Mouse (Mus musculus) right cerebral cortex, postnatal 14 days (tissue): ENCODE measurements around the gene Dmc1.

Experiments used
- DNase-seq: peaks from one replicate; pipeline ENCODE4 v3.0.0; 2022

Gene Dmc1

DNA sequence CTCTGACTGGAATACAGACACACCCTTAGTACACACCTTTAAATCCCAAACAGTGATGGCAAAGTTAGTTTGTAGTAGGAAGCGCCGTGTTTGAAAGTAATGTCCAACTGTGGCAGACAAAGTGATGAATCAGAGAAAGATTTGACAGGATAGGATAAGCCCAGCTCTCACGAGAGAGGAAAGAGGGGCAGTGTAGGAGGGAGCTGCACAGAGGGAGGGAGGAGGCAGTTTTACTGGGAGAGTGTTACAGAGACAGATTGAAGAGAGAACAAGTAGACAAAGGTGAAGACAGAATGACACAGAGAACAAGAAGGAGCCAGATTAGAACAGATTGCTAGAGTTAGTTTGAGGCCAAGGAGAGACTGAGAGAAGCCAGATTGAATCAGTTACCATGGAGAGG is 45.3 kb downstream of the Dmc1 start:
- DNase-seq: no peak

DNA sequence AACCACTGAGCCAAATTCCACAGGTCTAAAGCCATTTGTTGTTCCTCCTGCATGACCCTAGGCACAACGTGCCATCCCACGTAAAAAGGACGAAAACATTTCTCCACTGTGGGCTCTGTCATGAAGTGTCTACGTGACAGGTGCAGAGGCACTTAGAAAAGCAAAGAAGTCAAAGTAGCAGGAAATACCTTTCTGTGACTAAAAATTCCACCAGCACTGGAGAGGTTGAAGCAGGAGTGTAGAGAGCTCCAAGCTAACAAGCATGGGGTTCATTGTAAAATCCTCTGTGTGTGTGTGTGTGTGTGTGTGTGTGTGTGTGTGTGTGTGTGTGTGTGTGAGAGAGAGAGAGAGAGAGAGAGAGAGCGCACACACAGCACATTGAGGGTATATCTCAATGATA is 52.3 kb downstream of the Dmc1 start:
- no peak for DNase-seq

DNA sequence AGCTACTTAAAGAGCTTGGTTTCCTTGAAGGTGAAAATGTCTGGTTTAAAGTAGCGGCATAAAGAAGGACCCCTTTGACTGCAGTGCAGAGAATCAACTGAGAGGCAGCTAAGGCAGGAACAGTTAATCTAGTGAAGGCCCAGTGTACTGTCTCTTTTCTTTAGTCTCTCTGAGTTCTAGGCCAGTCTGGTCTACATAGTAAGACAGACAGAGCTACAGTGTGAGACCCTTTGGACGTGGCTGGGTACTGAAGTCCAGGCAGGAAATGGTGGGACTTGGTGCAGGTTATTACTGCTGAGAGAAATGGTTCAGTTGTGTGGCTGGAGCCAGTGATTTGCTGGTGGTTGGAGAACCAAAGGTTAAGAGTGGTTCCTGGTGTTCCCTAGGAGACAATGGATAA is 56.7 kb downstream of the Dmc1 start:
- DNase-seq: no peak

DNA sequence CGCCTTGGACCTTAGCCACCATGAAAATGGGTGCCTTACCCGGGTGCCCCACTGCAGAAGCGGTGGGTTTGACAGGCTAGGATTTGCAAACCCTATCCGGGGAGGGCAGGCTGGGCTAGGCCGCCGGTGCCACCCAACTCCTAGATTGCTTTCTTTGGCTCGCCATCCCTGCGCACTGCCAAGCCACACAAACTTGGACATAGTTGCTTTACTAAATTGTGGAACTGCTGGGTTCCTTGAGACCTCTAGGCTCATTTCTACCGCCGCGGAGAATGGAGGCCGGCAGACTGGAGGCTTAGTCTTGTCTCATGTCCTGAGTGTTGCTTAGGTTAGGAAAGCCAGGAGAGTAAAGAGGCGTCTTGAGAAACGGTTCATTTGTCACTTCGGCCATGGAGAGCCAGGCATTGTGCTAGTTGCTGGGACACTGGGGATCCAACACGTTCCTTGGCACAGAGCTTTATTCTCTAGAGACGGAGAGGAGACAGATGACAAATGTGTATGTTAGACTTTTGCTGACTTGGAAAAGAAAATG is 57.6 kb downstream of the Dmc1 start:
- DNase-seq: peak; percentile 35

DNA sequence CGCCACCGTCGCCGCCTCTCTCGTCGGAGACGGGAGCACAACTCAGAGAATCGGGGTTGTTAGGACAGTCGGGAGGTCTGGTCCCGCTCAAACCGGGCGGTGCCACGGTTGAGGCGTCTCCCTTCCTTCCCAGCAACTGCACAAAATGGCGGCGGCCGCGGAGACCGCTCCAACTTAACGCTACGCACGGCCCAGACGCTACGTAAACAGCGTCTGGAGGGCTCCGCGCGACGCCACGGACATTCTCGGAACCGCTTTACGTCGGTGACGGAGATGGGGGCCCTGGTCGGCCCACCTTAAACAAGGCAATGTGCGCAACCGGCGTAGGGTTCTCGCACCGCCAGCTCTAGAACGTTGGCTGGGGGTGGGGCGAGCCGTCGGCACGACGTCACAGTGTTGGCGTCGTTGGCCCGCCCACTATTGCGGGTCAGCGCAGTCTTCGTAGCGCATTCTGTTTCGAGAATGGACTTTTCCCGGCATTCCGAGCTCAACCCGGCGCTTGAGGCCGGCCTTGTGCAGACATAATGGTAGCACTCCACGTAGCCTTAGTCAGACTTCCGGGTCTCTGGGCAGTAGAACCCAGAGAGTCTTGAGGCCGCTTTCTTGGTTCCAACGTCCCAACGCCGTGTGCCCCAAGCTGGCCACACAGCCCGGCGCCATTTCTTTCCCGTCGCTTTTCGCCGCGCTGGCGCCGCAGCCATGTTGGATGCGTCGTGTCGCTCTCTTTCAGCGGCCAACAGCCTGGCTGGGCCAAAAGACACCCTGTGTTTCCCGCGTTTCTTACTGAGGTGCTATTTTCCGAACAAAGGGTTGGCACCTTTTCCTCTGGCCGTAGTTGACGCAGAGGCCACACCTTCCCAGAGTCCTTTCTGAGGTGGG is 58.3 kb downstream of the Dmc1 start, which contains the start of gene Ddx17:
Ddx17 (minus strand) TSS at position 332 of the 879 bp plus-strand sequence.
- peak; percentile 99 for DNase-seq

DNA sequence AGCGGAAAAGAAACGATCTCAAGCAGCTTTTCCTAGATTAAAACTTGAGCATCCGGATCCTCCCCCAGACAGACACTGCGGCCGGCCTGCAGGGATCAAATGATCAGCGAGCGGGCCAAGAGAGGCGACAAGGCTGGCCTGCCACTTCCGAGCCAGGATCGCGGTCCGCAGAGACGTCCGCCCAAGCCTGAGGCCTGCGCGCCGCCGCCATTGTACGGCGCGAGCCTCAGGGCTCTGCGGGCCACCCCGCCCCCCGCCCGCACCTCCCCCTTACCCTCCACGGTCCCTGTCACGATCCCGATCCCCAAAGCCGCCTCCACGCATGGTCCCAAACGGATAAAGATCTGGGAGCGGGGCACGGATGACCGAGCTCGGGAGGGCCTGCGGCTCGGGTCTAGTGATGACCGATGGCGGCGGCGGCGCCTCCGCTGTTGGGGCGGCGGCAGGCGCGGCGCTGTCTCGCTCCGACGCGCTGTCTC is 58.9 kb downstream of the Dmc1 start:
- peak; percentile 51 for DNase-seq

DNA sequence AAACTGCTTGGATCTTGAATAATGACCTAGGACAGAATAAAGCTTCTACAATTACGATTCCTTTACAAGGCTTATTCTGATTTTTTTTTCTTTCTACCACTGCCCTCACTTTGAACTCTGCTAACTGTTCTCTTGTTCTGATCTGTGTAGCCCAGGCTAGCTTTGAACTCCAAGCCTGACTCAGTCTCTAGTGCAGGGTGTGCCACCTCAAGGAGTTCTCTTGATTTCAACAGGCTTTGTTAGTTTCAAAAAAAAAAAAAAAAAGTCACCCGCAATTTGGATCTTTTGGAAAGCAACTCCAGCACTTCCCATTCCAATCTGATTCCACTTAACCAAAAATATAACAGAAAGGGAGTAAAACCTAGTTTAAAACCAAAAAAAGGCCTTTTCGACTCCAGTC is 59.4 kb downstream of the Dmc1 start:
- no peak for DNase-seq

DNA sequence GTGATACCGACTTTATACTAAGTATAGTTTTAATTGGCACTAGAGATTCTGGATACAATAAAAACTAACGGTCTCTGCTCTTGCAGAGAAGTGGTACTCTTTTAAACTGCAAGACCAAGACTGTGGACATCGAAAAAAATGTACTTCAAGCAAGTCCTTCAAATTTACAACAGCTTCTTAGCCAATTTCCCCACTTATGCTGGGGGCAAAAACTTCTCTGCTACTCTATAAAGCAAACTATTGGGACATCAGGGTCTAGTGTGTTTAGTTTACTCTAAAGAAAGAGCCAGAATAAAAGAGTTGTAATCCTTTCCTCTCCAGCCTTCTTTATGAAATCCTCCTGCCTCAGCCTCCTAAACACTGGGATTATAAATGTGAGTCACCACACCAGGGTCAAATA is 60.9 kb downstream of the Dmc1 start:
- DNase-seq: no peak

DNA sequence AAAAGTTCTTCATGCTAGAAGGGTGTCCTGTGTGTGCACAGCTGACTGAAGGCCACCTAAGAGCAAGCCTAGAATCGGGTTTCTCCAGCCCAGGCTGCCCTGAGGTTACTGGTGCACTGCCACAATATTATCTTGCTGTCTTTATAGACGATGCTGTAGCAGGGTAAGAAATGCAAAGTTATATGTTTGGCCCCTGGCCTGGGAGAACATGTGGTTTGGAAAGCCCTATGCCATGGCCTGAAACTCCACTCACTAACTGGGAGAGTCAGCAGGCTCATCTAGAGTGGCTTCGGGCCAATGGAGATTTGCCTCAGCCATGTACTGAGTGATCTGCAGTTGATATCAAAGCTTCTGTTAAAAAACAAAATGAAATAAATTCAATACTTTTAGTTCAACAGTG is 71.1 kb downstream of the Dmc1 start:
- no peak for DNase-seq

DNA sequence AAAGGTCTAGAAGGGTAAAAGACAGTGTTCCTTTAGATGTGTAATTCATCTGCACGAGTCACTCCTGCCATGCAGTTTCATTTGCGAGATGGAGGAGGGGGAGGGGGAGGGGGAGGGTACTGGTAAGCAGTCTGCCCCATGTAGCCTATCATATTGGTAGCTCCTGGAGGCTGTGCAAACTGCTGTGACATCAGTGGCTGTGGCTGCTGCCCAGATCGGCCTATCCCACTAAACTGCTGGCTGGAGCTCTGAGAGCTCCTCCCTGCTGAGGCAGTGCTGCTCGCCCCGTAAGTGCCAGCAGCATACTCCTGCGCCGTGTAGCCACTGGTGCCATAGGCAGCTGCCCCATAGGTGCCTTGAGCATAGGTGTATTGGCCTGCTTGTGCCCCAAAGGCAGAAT is 75.0 kb downstream of the Dmc1 start:
- no peak for DNase-seq

DNA sequence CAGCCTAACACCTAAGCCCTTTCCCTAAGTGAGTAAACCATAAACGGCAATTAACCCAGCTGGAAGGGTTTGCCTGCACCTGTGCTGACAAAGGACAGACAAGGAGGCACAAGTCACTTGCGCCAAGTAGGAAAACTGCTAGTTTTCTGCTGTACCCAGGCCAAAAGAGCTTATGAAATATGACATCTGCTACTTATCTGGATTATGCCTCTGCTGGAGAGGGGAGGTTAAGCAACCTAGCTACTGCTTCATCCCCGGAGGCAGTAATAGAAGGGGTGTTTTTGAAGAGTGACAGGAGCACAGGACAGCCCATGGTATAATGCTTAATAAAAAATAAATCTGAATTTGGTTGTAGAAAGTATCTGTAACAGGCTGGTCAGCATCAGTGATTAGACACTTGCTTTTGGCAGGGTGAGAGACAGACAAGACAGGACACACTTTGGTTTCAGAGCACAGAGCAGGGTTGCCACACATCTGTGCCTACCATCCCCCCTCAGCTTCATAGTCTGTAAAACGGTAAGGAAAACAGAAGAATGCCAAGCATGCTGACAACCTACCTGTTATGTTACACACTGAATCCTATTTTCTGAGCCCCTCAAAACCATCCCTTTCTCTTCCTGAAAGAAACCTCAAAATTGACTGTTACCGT is 76.8 kb downstream of the Dmc1 start:
- no peak for DNase-seq

DNA sequence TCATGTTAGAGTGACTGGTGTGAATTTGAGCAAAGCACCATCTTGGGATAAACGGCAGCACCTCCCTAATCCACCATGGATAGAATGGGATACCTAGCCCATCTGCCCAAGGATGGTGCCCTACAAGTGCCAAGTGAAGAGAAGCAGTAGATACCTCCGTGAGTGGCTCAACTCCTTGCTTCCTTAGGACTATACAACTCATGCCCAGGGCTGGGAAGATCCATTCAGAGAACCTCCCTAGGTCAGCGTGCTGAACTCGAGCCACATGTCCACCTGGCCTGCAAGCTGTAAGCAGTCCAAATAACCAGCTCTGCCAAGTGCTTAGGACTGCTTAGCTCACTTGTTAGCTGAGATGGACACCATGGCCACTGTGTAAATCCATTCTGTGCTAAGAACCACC is 77.7 kb downstream of the Dmc1 start:
- no peak for DNase-seq

DNA sequence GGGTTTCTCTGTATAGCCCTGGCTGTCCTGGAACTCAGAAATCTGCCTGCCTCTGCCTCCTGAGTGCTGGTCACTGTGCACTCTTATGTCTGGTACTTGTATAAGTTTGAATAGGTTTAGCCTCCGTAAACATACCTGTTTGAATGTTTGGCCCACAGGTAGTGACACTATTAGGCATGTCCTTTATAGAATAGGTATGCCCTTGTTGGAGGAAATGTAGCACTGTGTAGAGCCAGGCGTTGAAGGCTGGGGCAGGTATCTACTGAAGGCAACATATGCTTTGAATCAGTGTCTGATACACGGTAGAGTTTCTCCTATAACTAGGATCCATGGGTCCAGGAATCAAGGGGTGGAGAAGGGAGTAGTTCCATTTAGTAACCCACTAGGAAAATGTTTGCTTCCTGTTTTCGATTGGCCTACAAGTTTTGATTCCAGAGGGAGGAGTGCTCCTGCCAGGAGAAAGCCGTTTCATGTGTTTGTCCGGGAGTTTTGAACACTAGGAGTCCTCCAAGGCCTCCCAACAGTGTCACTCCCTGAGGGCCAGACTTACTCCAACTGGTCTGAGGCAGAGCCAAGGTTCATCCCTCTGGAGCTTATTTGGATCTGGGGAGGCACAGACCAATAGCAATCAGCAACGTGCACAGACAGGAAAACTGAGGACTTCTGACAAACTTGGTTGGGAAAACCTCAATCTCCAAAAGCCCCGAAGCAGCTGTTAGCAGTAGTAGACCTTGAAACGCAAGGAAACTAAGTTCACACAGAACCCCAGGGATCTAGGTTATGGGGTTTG is 78.7 kb downstream of the Dmc1 start:
- DNase-seq: no peak

DNA sequence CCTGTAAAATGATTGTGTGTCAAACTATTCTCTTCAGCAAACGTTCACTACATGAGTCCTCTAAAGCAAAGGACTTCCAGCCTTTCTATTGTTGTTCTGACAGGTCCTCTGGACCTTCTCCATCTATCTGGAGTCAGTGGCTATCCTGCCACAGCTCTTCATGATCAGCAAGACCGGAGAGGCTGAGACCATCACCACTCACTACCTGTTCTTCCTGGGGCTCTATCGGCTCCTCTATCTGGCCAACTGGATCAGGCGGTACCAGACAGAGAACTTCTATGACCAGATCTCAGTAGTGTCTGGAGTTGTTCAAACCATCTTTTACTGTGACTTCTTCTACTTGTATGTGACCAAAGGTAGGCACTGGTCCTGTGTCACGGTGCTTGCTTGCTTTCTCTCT is 79.3 kb downstream of the Dmc1 start:
- no peak for DNase-seq

DNA sequence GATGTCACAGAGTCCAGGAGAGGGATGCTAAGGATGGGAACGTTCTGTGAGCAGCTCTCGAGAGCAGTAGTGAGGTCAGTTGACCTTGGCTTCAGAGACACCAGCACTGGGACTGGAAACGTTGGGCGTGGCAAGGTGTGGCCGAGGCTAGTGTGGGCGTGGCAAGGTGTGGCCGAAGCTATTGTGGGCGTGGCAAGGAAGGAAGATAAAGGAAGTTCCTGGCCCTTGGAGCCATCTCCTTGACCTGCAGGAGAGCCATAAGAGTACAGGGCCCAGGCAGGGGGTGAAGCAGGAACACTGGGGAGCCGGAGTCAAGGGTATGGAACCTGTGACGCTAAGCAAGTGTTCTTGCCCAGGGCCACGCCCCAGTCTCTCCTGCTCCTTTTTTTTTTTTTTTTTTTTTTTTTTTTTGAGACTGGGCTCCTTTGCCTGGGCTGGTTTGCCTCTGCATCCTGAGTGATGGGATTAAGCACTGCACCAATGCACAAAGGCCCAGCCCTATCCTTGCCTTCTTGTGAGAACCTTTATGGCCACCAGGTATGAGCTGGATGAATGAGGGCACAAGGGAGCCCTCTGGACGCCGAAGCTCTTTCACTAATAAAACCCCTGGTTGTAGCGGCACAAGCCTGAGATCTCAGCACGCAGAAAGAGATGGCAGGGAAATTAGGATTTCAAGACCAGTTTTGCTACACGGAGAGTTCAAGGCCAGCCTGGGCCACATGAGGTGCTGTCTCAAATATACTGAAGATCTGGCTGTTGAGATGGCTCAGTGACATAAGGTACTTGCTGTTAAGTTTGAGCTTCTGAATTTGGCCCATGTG is 85.3 kb downstream of the Dmc1 start:
- DNase-seq: no peak

DNA sequence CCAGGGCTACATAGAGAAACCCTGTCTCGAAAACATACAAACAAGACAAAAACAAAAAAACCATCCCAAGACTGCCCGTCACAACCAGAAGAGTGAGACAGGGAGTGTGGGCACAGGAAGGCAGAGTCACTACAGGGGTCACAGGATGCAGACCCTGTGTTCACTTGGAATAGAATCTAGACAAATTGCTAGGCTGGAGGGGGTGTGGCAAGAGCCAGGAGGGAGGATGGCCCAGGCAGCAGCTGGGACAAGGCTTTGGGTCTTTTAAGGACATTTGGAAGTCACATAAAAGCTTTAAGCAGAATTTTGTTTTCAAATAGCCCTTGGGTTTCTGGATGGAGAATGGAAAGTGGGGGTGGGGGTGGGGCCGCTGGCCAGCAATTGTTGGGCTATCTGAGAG is 86.3 kb downstream of the Dmc1 start:
- DNase-seq: no peak

DNA sequence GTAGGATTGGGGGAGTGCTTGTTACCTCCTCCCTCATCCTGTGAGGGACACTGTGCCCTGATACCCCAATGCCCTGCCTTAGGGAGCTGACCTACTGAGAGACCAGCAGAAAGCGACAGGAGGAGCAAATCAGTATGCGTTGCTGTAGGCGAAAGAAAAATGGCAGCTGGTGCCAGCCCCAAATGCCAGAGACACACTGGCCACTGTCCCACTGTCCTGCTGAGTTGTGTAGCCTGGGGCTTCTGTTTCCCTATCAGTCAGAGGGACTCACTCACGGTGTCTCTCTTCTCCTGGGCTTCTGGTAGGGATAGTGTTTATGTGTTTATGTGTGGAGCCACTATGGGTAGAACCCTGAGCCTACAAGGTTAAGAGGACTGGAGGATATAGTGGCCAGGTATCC is 87.2 kb downstream of the Dmc1 start:
- no peak for DNase-seq

DNA sequence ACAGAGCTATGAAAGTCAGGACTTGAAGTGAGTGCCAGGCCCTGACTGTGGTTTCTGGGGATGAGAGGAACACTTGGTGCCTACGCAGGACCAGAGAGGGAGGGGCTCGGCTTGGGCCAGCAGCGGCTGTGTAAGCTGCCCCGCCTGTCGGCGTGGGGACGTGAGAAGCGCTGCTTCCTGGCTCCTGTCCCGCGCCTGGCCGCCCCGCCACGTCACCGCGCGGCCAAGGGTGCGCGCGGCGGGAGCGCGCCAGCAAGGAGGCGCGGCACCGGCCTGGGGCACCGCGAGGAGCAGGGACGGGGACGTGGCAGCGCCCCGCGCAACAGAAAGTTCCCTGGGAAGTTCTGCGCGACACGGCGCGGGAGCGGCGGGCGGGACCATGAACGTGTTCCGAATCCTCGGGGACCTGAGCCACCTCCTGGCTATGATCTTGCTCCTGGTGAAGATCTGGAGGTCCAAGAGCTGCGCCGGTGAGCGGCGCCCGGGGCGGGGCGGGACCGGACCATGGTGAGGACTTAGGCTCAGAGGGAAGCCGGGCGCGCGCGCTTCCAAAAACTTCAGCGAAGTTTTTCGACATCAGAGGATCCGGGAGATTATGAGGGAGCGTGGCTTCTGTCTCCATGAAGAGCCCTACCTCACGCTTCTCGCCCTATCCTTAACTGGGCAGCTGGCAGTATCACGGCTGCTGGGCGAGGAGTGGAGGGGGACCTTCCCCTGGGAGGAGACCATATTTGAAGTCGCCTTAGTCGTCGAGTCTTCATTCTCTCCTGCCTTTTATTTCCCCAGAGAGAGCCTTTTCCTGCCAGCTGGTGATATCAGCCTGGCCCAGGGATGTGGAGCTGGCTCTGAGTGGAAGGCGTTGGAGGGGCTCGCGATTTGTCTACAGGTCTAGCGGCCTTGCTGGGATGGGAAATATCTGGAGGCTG is 88.5 kb downstream of the Dmc1 start, which contains the start of gene Kdelr3:
Kdelr3 (plus strand) TSS at position 241 of the 926 bp plus-strand sequence.
- DNase-seq: peak; percentile 54

DNA sequence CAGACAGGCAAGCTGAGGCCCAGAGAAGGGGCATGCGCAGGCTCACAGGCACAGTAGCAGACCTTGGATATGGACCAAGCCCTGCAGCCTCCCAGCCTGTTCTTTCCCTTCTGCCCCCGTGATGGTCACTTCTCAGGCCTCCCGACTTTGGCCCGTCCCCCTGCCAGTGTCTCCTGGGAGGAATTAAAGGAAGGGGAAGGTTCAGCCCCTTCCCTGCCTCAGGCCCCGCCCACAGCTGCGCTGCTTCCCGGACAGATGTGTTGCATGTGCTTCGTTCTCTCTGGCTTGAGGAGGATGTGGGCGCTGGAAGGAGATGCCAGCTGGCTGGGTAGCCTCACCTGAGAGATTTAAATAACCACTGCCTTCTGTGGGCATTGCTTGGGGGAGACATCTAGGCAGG is 91.0 kb downstream of the Dmc1 start:
- no peak for DNase-seq

DNA sequence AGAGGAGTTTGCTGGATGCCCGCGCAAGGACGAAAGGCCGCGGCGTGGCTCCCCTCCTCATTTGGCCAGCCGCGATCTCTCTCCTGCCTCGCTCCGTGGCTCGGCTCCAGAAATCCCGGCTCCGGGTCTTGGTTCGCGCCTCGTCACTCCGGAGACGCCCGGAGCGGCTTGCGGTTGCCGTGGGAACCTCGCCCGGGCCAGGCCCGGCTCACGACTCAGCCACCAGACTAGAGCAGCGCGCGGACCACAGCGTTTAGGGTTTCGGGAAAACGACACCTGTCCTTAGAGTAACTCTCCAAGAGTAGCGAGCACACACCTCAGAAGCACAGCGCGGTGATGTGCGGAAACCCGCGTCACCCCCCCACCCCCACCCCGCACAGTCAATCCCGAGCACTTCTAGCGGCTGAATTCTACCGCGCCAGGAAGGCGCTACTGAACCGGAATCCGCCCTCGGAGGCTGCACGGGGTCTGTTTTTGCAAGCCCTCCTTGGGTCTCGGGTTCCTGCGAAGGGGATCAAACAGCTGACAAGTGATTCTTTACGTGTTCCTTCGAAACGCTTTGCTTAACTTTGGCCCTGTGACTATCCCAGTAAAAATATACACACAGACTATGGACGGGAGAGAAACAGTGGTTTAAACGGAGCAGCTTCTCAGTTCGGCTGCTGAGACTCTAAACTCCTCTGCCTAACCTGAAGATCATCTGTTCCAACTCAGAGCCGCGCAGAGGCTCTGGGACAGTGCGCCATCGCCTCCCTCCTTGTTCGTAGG is 93.2 kb downstream of the Dmc1 start:
- DNase-seq: peak; percentile 94
